Mouse (Mus musculus) heart, embryonic 15.5 days (tissue): ENCODE results near the gene D630045J12Rik. TPM values are rescaled to one million over a fixed set of nuclear protein-coding genes. Genes with fewer than 3 reads are reported as not detected.

Experiments used
- ATAC-seq: fragments of 200-750 bp; cut with Nextera tagmentation; replicated peaks from 2 replicates; pipeline ENCODE4 v1.8.0; 2017; ENCODE audit warnings: low read depth, moderate TSS enrichment; ENCODE audit not compliant: insufficient number of reproducible peaks, insufficient read depth, low FRiP score
- H3K27ac ChIP-seq: fragments of 300-500 bp; sonication (generic); 2 replicates; pipeline ENCODE4 v1.5.1; 2015; ENCODE audit warnings: mild to moderate bottlenecking, inconsistent platforms
- H3K27me3 ChIP-seq: fragments of 300-500 bp; sonication (generic); 2 replicates; pipeline ENCODE4 v1.6.1; 2015; ENCODE audit warnings: inconsistent platforms
- H3K36me3 ChIP-seq: fragments of 300-500 bp; sonication (generic); 2 replicates; pipeline ENCODE4 v1.6.1; 2015; ENCODE audit warnings: mild to moderate bottlenecking, inconsistent platforms
- H3K4me1 ChIP-seq: fragments of 300-500 bp; sonication (generic); replicated peaks from 2 replicates; pipeline ENCODE4 v1.6.1; 2015; ENCODE audit warnings: inconsistent platforms
- H3K4me2 ChIP-seq: fragments of 300-500 bp; sonication (generic); 2 replicates; pipeline ENCODE4 v1.6.1; 2015; ENCODE audit warnings: inconsistent platforms, mild to moderate bottlenecking, moderate library complexity
- H3K4me3 ChIP-seq: fragments of 300-500 bp; sonication (generic); 2 replicates; pipeline ENCODE4 v1.5.1; 2015; ENCODE audit warnings: mild to moderate bottlenecking, inconsistent platforms
- H3K9ac ChIP-seq: fragments of 300-500 bp; sonication (generic); 2 replicates; pipeline ENCODE4 v1.6.1; 2015; ENCODE audit warnings: mild to moderate bottlenecking, inconsistent platforms
- H3K9me3 ChIP-seq: fragments of 300-500 bp; sonication (generic); replicated peaks from 2 replicates; pipeline ENCODE4 v1.6.1; 2016; ENCODE audit warnings: inconsistent platforms
- WGBS: fragments of 180-500 bp; shearing (Covaris S2); methylation state at CpG from one replicate; pipeline ENCODE4 v1.1.7; 2015; ENCODE audit warnings: mixed read lengths; 5-methylcytosine and 5-hydroxymethylcytosine counted together
- polyA plus RNA-seq: library from polyadenylated mRNA; unstranded; fragments of >200 nt; fragmentation: Nextera tagmentation; extraction: Ambion mirVana; gene quantifications from 2 replicates; pipeline ENCODE4 v1.2.1, GENCODE M21; 2015

The D630045J12Rik gene
- polyA plus RNA-seq, 1 experiment from 2014 or later = 1.1 TPM

DNA sequence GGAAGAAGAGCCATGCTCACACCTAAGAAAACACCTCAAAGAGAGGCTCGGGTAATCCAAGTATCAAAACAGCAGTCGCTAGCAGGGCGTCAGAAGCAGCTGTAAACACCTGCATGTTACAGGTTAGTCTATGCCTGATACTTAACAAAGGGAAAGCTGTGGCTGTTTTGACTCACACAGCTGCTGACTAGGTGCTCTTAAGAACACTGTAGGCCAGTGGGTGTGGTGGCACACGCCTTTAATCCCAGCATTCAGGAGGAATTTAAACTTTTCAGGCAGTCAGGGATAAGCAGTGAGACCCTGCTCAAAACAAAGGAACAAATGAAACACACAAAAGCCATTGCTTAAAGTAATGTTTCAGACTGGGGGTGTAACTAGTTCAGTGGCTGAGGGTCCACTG, 170.6 kb downstream of the D630045J12Rik start:
- Histone ChIP-seq H3K4me2 (no peak overlapping the region), H3K9me3 (no peaks in the 10 kb centered on the region), H3K4me1 (peaks cover 16% of the 10 kb centered on the region), H3K4me3 (no peak overlapping the region), H3K36me3 (no peaks in the 10 kb centered on the region), H3K9ac (no peak overlapping the region), H3K27me3 (no peaks in the 10 kb centered on the region), H3K27ac (no peak overlapping the region)
- ATAC-seq = no peak
- WGBS = 46% methylated on average over 4 of the region's 4 CpGs

DNA sequence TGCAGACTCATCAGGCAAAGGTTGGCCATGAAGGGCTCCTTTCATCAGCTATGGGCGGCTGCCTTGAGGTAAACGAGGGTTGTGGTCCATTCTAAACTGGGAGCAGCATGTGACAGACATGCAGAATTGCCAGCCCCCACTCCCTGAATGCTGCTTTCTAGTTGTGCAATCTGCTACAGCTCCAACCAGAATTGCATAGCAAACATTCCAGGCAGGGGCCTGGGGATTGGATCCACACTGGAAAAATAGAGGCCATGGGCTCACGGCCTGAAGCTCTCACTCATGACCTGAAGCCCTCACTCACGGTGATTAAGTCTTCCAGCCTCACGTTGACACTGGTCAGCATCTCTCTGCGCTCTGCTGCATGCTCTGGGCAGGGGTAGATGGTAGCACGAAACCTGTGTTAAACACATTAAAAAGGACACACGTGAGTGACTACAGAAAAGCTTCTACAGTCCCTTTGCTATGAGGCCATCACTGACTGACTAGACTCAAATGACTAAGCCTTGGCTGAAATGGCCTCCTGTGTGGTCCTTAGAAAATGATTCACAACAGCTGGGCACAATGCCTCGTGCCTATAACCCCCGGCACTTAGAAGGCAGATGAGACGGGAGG, 172.0 kb downstream of the D630045J12Rik start:
- H3K27me3 ChIP-seq = no peaks in the 10 kb centered on the region
- H3K9me3 ChIP-seq = no peaks in the 10 kb centered on the region
- peaks cover 16% of the 10 kb centered on the region for H3K4me1 ChIP-seq
- WGBS = 39% methylated on average over 11 of the region's 11 CpGs
- H3K4me3 ChIP-seq = no peak overlapping the region
- no peaks in the 10 kb centered on the region for H3K36me3 ChIP-seq
- peak overlapping the region; percentile 63 for H3K27ac ChIP-seq
- ATAC-seq = peak; percentile 67
- H3K4me2 ChIP-seq = peak overlapping the region; percentile 24; the same call in 1 of the 2 replicates
- H3K9ac ChIP-seq = no peak overlapping the region

DNA sequence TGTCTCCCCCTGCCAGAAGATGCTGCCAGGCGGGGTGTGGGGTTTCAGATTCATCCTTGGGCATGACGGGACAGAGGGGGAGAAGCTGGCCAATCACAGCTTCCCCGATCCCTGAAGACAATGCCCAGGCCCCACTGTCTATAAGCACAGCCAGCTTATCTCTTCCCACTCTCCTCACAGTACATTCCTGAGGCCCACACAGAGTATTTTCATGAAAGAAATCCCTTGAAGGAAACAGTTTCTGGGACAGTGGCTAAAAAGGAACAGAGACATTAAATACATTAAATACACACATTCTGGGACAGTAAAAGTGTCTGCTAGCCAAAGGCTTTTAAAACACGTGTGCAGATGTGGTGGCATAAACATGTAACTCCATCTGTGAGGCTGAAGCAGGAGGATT, 173.4 kb downstream of the D630045J12Rik start:
- no peak overlapping the region for H3K4me2 ChIP-seq
- H3K9me3 ChIP-seq = no peaks in the 10 kb centered on the region
- H3K27me3 ChIP-seq = no peaks in the 10 kb centered on the region
- H3K9ac ChIP-seq = no peak overlapping the region
- 0 out of 2 replicates have a peak overlapping the region, but pooled peaks have one; percentile 7 for H3K27ac ChIP-seq
- ATAC-seq = no peak
- H3K36me3 ChIP-seq = no peaks in the 10 kb centered on the region
- no peak overlapping the region for H3K4me3 ChIP-seq
- H3K4me1 ChIP-seq = peaks cover 16% of the 10 kb centered on the region
- 47% methylated on average over 4 of the region's 4 CpGs for WGBS

DNA sequence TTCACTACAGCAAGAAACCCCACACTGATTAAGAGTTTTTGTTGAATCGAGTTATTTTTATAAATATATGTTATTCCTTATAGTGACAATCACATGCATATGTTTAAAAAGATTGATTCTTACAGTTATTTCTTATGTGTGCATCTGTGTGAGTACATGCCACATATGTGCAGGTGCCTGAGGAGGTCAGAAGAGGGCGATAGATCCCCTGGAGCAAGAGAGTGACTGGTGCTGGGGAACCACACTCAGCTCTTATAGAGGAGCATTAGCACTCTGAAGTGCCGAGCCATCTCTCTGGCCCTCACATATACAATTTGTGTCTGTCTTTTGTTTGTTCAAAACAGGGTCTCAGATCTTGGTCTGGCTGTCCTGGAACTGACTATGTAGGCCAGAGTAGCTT, 180.2 kb downstream of the D630045J12Rik start:
- no peaks in the 10 kb centered on the region for H3K36me3 ChIP-seq
- H3K4me3 ChIP-seq = no peak overlapping the region
- H3K4me2 ChIP-seq = no peak overlapping the region
- no peak overlapping the region for H3K27ac ChIP-seq
- H3K4me1 ChIP-seq = peaks cover 8% of the 10 kb centered on the region
- H3K27me3 ChIP-seq = no peaks in the 10 kb centered on the region
- ATAC-seq = no peak
- 88% methylated on average over 3 of the region's 3 CpGs for WGBS
- H3K9me3 ChIP-seq = no peaks in the 10 kb centered on the region
- no peak overlapping the region for H3K9ac ChIP-seq

Other genes with a start within 250 kb of the D630045J12Rik start
- 0.20 and 0.24 TPM in 2 replicates for gene Svopl, start 207.0 kb downstream of the D630045J12Rik start, polyA plus RNA-seq
- gene Tmem213, start 144.8 kb downstream of the D630045J12Rik start, polyA plus RNA-seq = 1.3 and 2.0 TPM in 2 replicates
- 0.69 and 0.77 TPM in 2 replicates for gene Atp6v0a4, start 129.4 kb downstream of the D630045J12Rik start, polyA plus RNA-seq
- gene Zc3hav1l, start 45.2 kb upstream of the D630045J12Rik start, polyA plus RNA-seq = 5.1 and 7.1 TPM in 2 replicates
- gene Zc3hav1, start 100.6 kb upstream of the D630045J12Rik start, polyA plus RNA-seq = 7.8 and 10.1 TPM in 2 replicates
- 2.3 and 3.5 TPM in 2 replicates for gene Ttc26, start 127.5 kb upstream of the D630045J12Rik start, polyA plus RNA-seq
- gene Ubn2, start 179.9 kb upstream of the D630045J12Rik start, polyA plus RNA-seq = 8.4 and 10.7 TPM in 2 replicates